Mouse (Mus musculus) erythroblast, embryonic 14.5 days (primary cell): ENCODE measurements around the gene Itga2b. TPM values are rescaled to one million over a fixed set of nuclear protein-coding genes. Genes with fewer than 3 reads are reported as not detected.
A peak's percentile ranks its signal among the peaks of the same experiment; 100 is the strongest.

Experiments used
- H3K27me3 ChIP-seq: 2 replicates; pipeline ENCODE4 v1.6.1; 2012; ENCODE audit warnings: inconsistent platforms; ENCODE audit not compliant: control insufficient read depth
- H3K36me3 ChIP-seq: 2 replicates; pipeline ENCODE4 v1.6.1; 2012; ENCODE audit warnings: mild to moderate bottlenecking, inconsistent platforms; ENCODE audit not compliant: control insufficient read depth
- H3K4me1 ChIP-seq: 2 replicates; pipeline ENCODE4 v1.6.1; 2012; ENCODE audit warnings: inconsistent platforms; ENCODE audit not compliant: control insufficient read depth
- H3K4me3 ChIP-seq: replicated peaks from 2 replicates; pipeline ENCODE3; 2012; ENCODE audit warnings: moderate library complexity, mild to moderate bottlenecking, inconsistent platforms
- H3K9me3 ChIP-seq: 2 replicates; pipeline ENCODE4 v1.6.1; 2012; ENCODE audit warnings: low read length, inconsistent platforms, mixed read lengths; ENCODE audit not compliant: control insufficient read depth
- GATA1 ChIP-seq: IDR thresholded peaks from 2 replicates; pipeline ENCODE4 v1.6.1; 2012; ENCODE audit warnings: low read length, inconsistent platforms, mixed read lengths
- TAL1 ChIP-seq: IDR thresholded peaks from 3 replicates; pipeline ENCODE4 v1.6.1; 2012; ENCODE audit warnings: low read length, inconsistent platforms, mixed read lengths
- polyA plus RNA-seq: library from polyadenylated mRNA; stranded (reverse); fragments of >175 nt; gene quantifications from 2 replicates; pipeline ENCODE4 v1.2.3, GENCODE M21; 2012

The Itga2b gene
- polyA plus RNA-seq, 1 experiment, result 1.7 TPM

GRCm38 (mm10) chr11:102465713-102466436 lies 4.0 kb downstream of the Itga2b start:
- Histone ChIP-seq H3K4me1 (peaks cover 51% of the 10 kb centered on the region), H3K27me3 (0 out of 2 replicates have a peak, but pooled peaks cover 2% of the 10 kb centered on the region), H3K4me3 (no peak overlapping the region), H3K36me3 (no peaks in the 10 kb centered on the region), H3K9me3 (no peaks in the 10 kb centered on the region)
- no peak for TF ChIP-seq GATA1
- TF ChIP-seq TAL1, result no peak

- no peak for TF ChIP-seq TAL1
- no peak for TF ChIP-seq GATA1
- Histone ChIP-seq H3K4me3 (no peak overlapping the region), H3K36me3 (no peaks in the 10 kb centered on the region), H3K9me3 (no peaks in the 10 kb centered on the region), H3K27me3 (0 out of 2 replicates have a peak, but pooled peaks cover 2% of the 10 kb centered on the region), H3K4me1 (peaks cover 49% of the 10 kb centered on the region)
Observed at GRCm38 (mm10) chr11:102464901-102465300, 5.0 kb downstream of the Itga2b start.

- TF ChIP-seq TAL1, result no peak
- TF ChIP-seq GATA1, result no peak
- Histone ChIP-seq H3K27me3 (peaks cover 13% of the 10 kb centered on the region), H3K4me3 (no peak overlapping the region), H3K36me3 (no peaks in the 10 kb centered on the region), H3K4me1 (peaks cover 19% of the 10 kb centered on the region), H3K9me3 (no peaks in the 10 kb centered on the region)
Observed at GRCm38 (mm10) chr11:102461764-102462163, 8.2 kb downstream of the Itga2b start.

- Histone ChIP-seq H3K9me3 (no peaks in the 10 kb centered on the region), H3K4me3 (no peak overlapping the region), H3K27me3 (peaks cover 16% of the 10 kb centered on the region), H3K4me1 (peaks cover 27% of the 10 kb centered on the region), H3K36me3 (no peaks in the 10 kb centered on the region)
- TF ChIP-seq GATA1 (no peak), TAL1 (no peak)
Observed at GRCm38 (mm10) chr11:102460541-102460940, 9.4 kb downstream of the Itga2b start.

- TF ChIP-seq TAL1, result no peak
- no peak for TF ChIP-seq GATA1
Observed at GRCm38 (mm10) chr11:102455740-102456396, 14.1 kb downstream of the Itga2b start.

GRCm38 (mm10) chr11:102453131-102453530 lies 16.8 kb downstream of the Itga2b start:
- Histone ChIP-seq H3K36me3 (no peaks in the 10 kb centered on the region), H3K4me1 (peaks cover 16% of the 10 kb centered on the region), H3K27me3 (peaks cover 82% of the 10 kb centered on the region), H3K9me3 (peaks cover 2% of the 10 kb centered on the region; the same call in 1 of the 2 replicates), H3K4me3 (no peak overlapping the region)
- TF ChIP-seq GATA1 (no peak), TAL1 (no peak)

More at GRCm38 (mm10) chr11:102455740-102456396, 14.1 kb downstream of the Itga2b start:
- peaks cover 55% of the 10 kb centered on the region for H3K27me3 ChIP-seq
- no peaks in the 10 kb centered on the region for H3K9me3 ChIP-seq
- no peaks in the 10 kb centered on the region for H3K36me3 ChIP-seq
- H3K4me3 ChIP-seq, result peak overlapping the region; percentile 56
- peaks cover 22% of the 10 kb centered on the region for H3K4me1 ChIP-seq

GRCm38 (mm10) chr11:102449043-102450008 lies 20.6 kb downstream of the Itga2b start:
- TF ChIP-seq TAL1 (no peak), GATA1 (no peak)
- Histone ChIP-seq H3K4me1 (peaks cover 13% of the 10 kb centered on the region), H3K9me3 (peaks cover 8% of the 10 kb centered on the region), H3K4me3 (no peak overlapping the region), H3K27me3 (peaks cover 96% of the 10 kb centered on the region), H3K36me3 (no peaks in the 10 kb centered on the region)

GRCm38 (mm10) chr11:102448327-102448726 lies 21.6 kb downstream of the Itga2b start:
- TF ChIP-seq GATA1, result no peak
- no peak for TF ChIP-seq TAL1
- H3K9me3 ChIP-seq, result peaks cover 8% of the 10 kb centered on the region
- no peaks in the 10 kb centered on the region for H3K36me3 ChIP-seq
- H3K4me1 ChIP-seq, result peaks cover 13% of the 10 kb centered on the region
- H3K27me3 ChIP-seq, result peaks cover 97% of the 10 kb centered on the region
- H3K4me3 ChIP-seq, result no peak overlapping the region
